Mouse (Mus musculus) heart, adult 2 months (tissue): ENCODE results near the gene Gigyf1. TPM values are rescaled to one million over a fixed set of nuclear protein-coding genes. Genes with fewer than 3 reads are reported as not detected.

ENCODE experiments used
- DNase-seq, 2 experiments: peaks; one replicate each; pipeline ENCODE4 v3.0.0; 2021
- H3K27ac ChIP-seq: fragments of 200-600 bp; 2 replicates; pipeline ENCODE4 v1.8.1; 2022
- H3K27me3 ChIP-seq: fragments of 200-500 bp; 2 replicates; pipeline ENCODE4 v1.6.1; 2012; ENCODE audit warnings: mild to moderate bottlenecking, low read length, inconsistent platforms, mixed read lengths; ENCODE audit not compliant: control insufficient read depth, insufficient read depth
- H3K36me3 ChIP-seq: fragments of 200-500 bp; 2 replicates; pipeline ENCODE4 v1.6.1; 2012; ENCODE audit warnings: low read length, inconsistent platforms; ENCODE audit not compliant: control insufficient read depth, insufficient read depth
- H3K4me1 ChIP-seq: fragments of 200-500 bp; 2 replicates; pipeline ENCODE4 v1.6.1; 2011; ENCODE audit warnings: low read length; ENCODE audit not compliant: control insufficient read depth, insufficient read depth
- H3K4me3 ChIP-seq: fragments of 200-600 bp; 2 replicates; pipeline ENCODE4 v1.8.1; 2022
- H3K79me2 ChIP-seq: fragments of 200-500 bp; replicated peaks from 2 replicates; pipeline ENCODE4 v1.6.1; 2012; ENCODE audit warnings: mild to moderate bottlenecking, inconsistent platforms, low read length, moderate library complexity, mixed read lengths; ENCODE audit not compliant: control insufficient read depth, insufficient read depth
- H3K9ac ChIP-seq: fragments of 200-500 bp; 2 replicates; pipeline ENCODE4 v1.6.1; 2012; ENCODE audit warnings: low read depth, mild to moderate bottlenecking, control low read depth, inconsistent platforms, low read length, mixed read lengths
- CTCF ChIP-seq: fragments of 200-600 bp; IDR thresholded peaks from 2 replicates; pipeline ENCODE4 v1.8.1; 2022; ENCODE audit warnings: antibody characterized with exemption, mild to moderate bottlenecking, moderate library complexity
- EP300 ChIP-seq: fragments of 200-500 bp; IDR thresholded peaks from 2 replicates; pipeline ENCODE4 v1.6.1; 2011; ENCODE audit warnings: low read depth, low read length, control low read depth; ENCODE audit not compliant: insufficient read depth
- POLR2A ChIP-seq: fragments of 200-500 bp; IDR thresholded peaks from 2 replicates; pipeline ENCODE4 v1.6.1; 2011; ENCODE audit warnings: mild to moderate bottlenecking, low read depth, low read length, control low read depth; ENCODE audit not compliant: insufficient read depth
- WGBS: fragments of 180-500 bp; shearing (Covaris S2); methylation state at CpG from one replicate; pipeline ENCODE4 v1.1.7; 2018; 5-methylcytosine and 5-hydroxymethylcytosine counted together
- intact Hi-C: fragments of 180-260 bp; cut with DNase I; formaldehyde crosslinking; loops from one replicate; pipeline ENCODE4 v1.15.1; 2025
- polyA plus RNA-seq: library from polyadenylated mRNA; depleted of rRNA; stranded (reverse); fragments of >200 nt; gene quantifications from 2 replicates; pipeline ENCODE4 v1.2.3, GENCODE M21; 2012
- total RNA-seq, 2 experiments: library from RNA; stranded (reverse); gene quantifications; 2 replicates each; pipeline ENCODE4 v1.2.3; 2021

Gene Gigyf1
- total and polyA plus RNA-seq, 3 experiments = 21.0 to 29.1 (median 24.4) TPM

- Histone ChIP-seq H3K4me3 (no peak overlapping the region), H3K36me3 (no peaks in the 10 kb centered on the region), H3K4me1 (no peaks in the 10 kb centered on the region), H3K9ac (no peak overlapping the region), H3K79me2 (no peaks in the 10 kb centered on the region), H3K27me3 (peaks cover 3% of the 10 kb centered on the region), H3K27ac (no peak overlapping the region)
- intact Hi-C loops = no loop called here
- 17% methylated on average over 30 of the region's 30 CpGs for WGBS
- no peak for DNase-seq
- TF ChIP-seq EP300 (no peak), POLR2A (no peak), CTCF (no peak)
Observed at GRCm38 (mm10) chr5:137485071-137485850, 33.1 kb upstream of the Gigyf1 start.

GRCm38 (mm10) chr5:137485851-137486155, 32.5 kb upstream of the Gigyf1 start:
- peaks cover 3% of the 10 kb centered on the region for H3K27me3 ChIP-seq
- DNase-seq = no peak
- intact Hi-C loops = no loop called here
- no peak for TF ChIP-seq CTCF
- TF ChIP-seq POLR2A = no peak
- no peak overlapping the region for H3K9ac ChIP-seq
- WGBS = 9% methylated on average over 17 of the region's 17 CpGs
- H3K79me2 ChIP-seq = no peaks in the 10 kb centered on the region
- no peak overlapping the region for H3K4me3 ChIP-seq
- no peaks in the 10 kb centered on the region for H3K36me3 ChIP-seq
- no peak overlapping the region for H3K27ac ChIP-seq
- H3K4me1 ChIP-seq = no peaks in the 10 kb centered on the region

GRCm38 (mm10) chr5:137487616-137488015, 30.7 kb upstream of the Gigyf1 start:
- H3K4me3 ChIP-seq = no peak overlapping the region
- H3K36me3 ChIP-seq = no peaks in the 10 kb centered on the region
- intact Hi-C loops = no loop called here
- H3K27me3 ChIP-seq = peaks cover 3% of the 10 kb centered on the region
- no peak overlapping the region for H3K9ac ChIP-seq
- DNase-seq = no peak
- no peaks in the 10 kb centered on the region for H3K4me1 ChIP-seq
- 86% methylated on average over 7 of the region's 7 CpGs for WGBS
- no peaks in the 10 kb centered on the region for H3K79me2 ChIP-seq
- no peak overlapping the region for H3K27ac ChIP-seq
- TF ChIP-seq CTCF (peak; percentile 33), POLR2A (no peak)

GRCm38 (mm10) chr5:137491559-137491958, 26.8 kb upstream of the Gigyf1 start:
- WGBS = 48% methylated on average over 4 of the region's 4 CpGs
- peak; percentile 60 to 68 for DNase-seq
- Histone ChIP-seq H3K79me2 (no peaks in the 10 kb centered on the region), H3K27me3 (no peaks in the 10 kb centered on the region), H3K9ac (no peak overlapping the region), H3K36me3 (no peaks in the 10 kb centered on the region), H3K27ac (no peak overlapping the region), H3K4me1 (peaks cover 1% of the 10 kb centered on the region; the same call in 1 of the 2 replicates), H3K4me3 (no peak overlapping the region)
- TF ChIP-seq CTCF (no peak), POLR2A (no peak), EP300 (no peak)
- intact Hi-C loops = no loop called here

GRCm38 (mm10) chr5:137493831-137494230, 24.5 kb upstream of the Gigyf1 start:
- no peak overlapping the region for H3K9ac ChIP-seq
- intact Hi-C loops = no loop called here
- H3K36me3 ChIP-seq = no peaks in the 10 kb centered on the region
- no peaks in the 10 kb centered on the region for H3K27me3 ChIP-seq
- no peaks in the 10 kb centered on the region for H3K79me2 ChIP-seq
- TF ChIP-seq POLR2A (no peak), EP300 (no peak), CTCF (no peak)
- H3K27ac ChIP-seq = no peak overlapping the region
- peak in 1 of 2 experiments; percentile 55 for DNase-seq
- no peak overlapping the region for H3K4me3 ChIP-seq
- WGBS = 26% methylated on average over 13 of the region's 13 CpGs
- H3K4me1 ChIP-seq = peaks cover 1% of the 10 kb centered on the region; the same call in 1 of the 2 replicates

GRCm38 (mm10) chr5:137500186-137500585, 18.2 kb upstream of the Gigyf1 start:
- Histone ChIP-seq H3K9ac (no peak overlapping the region), H3K4me1 (peaks cover 4% of the 10 kb centered on the region), H3K36me3 (peaks cover 2% of the 10 kb centered on the region; the same call in 1 of the 2 replicates), H3K79me2 (no peaks in the 10 kb centered on the region), H3K27me3 (no peaks in the 10 kb centered on the region), H3K4me3 (no peak overlapping the region), H3K27ac (no peak overlapping the region)
- 88% methylated on average over 7 of the region's 7 CpGs for WGBS
- intact Hi-C loops = loop anchor here (5.0 to 10.0 kb wide), 4 partner anchors 163 to 655 kb away; partner anchors contain the start of genes Mepce, Zcwpw1 and Zfp113
- no peak for TF ChIP-seq EP300
- no peak for TF ChIP-seq CTCF
- no peak for TF ChIP-seq POLR2A
- DNase-seq = no peak
